Mouse (Mus musculus) embryonic facial prominence, embryonic 10.5 days (tissue): ENCODE measurements around the gene Kmt2b. TPM values are rescaled to one million over a fixed set of nuclear protein-coding genes. Genes with fewer than 3 reads are reported as not detected.

Experiments
- DNase-seq: peaks from one replicate; pipeline ENCODE4 v3.0.0-alpha.2; 2017; ENCODE audit warnings: low spot score
- H3K27ac ChIP-seq: fragments of 300-500 bp; sonication (generic); replicated peaks from 2 replicates; pipeline ENCODE4 v1.5.1; 2016; ENCODE audit warnings: mild to moderate bottlenecking
- H3K27me3 ChIP-seq: fragments of 300-500 bp; sonication (generic); replicated peaks from 2 replicates; pipeline ENCODE4 v1.6.1; 2016; ENCODE audit warnings: low read depth, mild to moderate bottlenecking; ENCODE audit not compliant: poor library complexity, severe bottlenecking
- H3K36me3 ChIP-seq: fragments of 300-500 bp; sonication (generic); replicated peaks from 2 replicates; pipeline ENCODE4 v1.6.1; 2016; ENCODE audit warnings: mild to moderate bottlenecking, moderate library complexity
- H3K4me1 ChIP-seq: fragments of 300-500 bp; sonication (generic); 2 replicates; pipeline ENCODE4 v1.6.1; 2016
- H3K4me3 ChIP-seq: fragments of 300-500 bp; sonication (generic); 2 replicates; pipeline ENCODE4 v1.5.1; 2016; ENCODE audit warnings: mild to moderate bottlenecking, moderate library complexity
- H3K9me3 ChIP-seq: fragments of 300-500 bp; sonication (generic); 2 replicates; pipeline ENCODE4 v1.6.1; 2016; ENCODE audit warnings: mild to moderate bottlenecking
- WGBS: fragments of 180-500 bp; shearing (Covaris S2); methylation state at CpG from one replicate; pipeline ENCODE4 v1.1.7; 2016; 5-methylcytosine and 5-hydroxymethylcytosine counted together
- polyA plus RNA-seq: library from polyadenylated mRNA; unstranded; fragments of >200 nt; fragmentation: Nextera tagmentation; extraction: Ambion mirVana; gene quantifications from 2 replicates; pipeline ENCODE4 v1.2.1, GENCODE M21; 2016

The Kmt2b gene
- polyA plus RNA-seq, 1 experiment from 2014 or later: 10.2 TPM

- Histone ChIP-seq H3K36me3 (peaks cover 83% of the 10 kb centered on the region), H3K4me1 (no peaks in the 10 kb centered on the region), H3K9me3 (no peaks in the 10 kb centered on the region), H3K27ac (no peak overlapping the region), H3K27me3 (no peaks in the 10 kb centered on the region), H3K4me3 (no peak overlapping the region)
- DNase-seq: no peak
- WGBS: 94% methylated on average over 2 of the region's 2 CpGs
Measured at GRCm38 (mm10) chr7:30544327-30544726, 44.2 kb downstream of the Kmt2b start.

DNA sequence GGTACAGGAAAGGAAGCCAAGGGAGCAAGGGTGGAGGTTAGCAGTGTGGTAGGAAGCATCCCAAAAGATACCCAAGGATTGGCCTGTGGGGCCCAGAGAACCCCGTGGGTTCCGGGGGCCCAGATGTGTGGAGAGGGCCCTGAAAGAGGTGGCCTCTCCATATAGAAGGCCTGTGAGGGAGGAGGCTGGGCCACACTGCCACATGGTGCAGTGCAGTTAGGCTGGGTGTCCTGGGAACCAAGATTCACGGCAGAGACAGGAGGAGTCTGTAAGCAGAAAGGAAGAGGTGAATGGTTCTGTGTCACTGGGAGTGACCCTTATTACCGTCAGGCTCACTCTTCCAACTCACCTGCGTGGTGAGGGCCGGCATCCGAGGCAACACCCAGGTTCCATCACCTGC lies 48.0 kb downstream of the Kmt2b start:
- Histone ChIP-seq H3K36me3 (peaks cover 69% of the 10 kb centered on the region), H3K27ac (no peak overlapping the region), H3K27me3 (no peaks in the 10 kb centered on the region), H3K4me1 (peaks cover 3% of the 10 kb centered on the region), H3K4me3 (0 out of 2 replicates have a peak overlapping the region, but pooled peaks have one; percentile 5), H3K9me3 (no peaks in the 10 kb centered on the region)
- no peak for DNase-seq
- WGBS: 83% methylated on average over 7 of the region's 7 CpGs

DNA sequence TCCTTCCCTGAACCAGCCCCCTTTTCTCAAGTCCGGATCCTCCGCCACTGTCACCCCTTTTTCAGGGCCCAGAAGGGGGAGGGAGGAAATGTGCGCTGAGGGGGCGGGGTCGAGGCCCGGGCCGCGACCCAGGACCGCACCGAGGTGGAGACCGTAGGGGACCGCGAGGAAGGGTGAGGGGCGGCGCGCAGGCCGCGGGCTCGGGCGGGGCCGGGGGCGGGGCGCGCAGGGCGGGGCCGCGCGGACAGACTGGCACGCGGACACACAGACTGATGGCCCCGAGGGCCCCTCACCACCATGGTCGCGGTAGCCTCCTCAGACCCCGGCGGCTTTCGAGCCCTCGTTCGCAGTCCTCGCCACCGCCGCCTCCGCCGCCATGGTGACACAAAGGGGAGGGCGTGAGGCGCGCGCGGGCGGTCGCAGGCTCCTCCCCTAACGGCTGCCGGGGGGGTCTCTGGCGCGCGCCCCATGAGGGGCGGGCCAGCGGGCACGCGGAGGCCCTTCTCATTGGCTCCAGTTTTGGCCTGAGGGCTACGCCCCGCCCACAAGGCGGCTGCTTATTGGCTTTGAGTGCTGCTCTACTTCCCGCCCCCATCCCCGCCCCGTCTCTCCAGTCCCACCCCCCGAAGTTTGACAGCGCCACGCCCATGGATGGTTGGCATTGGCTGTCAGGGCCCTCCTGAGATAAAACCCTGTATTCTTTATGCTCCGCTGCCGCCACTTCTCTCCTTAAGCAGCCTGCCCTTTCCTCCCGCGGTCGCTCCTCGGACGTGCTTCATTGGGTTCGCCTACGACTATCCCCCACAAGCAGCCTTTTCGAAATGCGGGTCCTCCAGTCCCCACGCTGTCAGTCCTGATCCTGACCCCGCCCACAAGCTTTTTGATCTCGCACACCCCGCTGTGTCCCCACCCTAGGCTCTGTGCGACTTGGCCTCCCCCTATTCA lies 53.6 kb downstream of the Kmt2b start, which contains the start of gene Arhgap33:
Arhgap33 (minus strand) TSS at position 428 of the 945 bp plus-strand sequence.
- peaks cover 55% of the 10 kb centered on the region for H3K36me3 ChIP-seq
- DNase-seq: peak; percentile 99
- H3K9me3 ChIP-seq: no peaks in the 10 kb centered on the region
- H3K4me1 ChIP-seq: peaks cover 35% of the 10 kb centered on the region
- under 1% methylated on average over 80 of the region's 84 CpGs for WGBS
- H3K27me3 ChIP-seq: peaks cover 10% of the 10 kb centered on the region
- peak within 1 kb of the TSS; percentile 82 for H3K4me3 ChIP-seq
- peak within 1 kb of the TSS; percentile 95 for H3K27ac ChIP-seq

DNA sequence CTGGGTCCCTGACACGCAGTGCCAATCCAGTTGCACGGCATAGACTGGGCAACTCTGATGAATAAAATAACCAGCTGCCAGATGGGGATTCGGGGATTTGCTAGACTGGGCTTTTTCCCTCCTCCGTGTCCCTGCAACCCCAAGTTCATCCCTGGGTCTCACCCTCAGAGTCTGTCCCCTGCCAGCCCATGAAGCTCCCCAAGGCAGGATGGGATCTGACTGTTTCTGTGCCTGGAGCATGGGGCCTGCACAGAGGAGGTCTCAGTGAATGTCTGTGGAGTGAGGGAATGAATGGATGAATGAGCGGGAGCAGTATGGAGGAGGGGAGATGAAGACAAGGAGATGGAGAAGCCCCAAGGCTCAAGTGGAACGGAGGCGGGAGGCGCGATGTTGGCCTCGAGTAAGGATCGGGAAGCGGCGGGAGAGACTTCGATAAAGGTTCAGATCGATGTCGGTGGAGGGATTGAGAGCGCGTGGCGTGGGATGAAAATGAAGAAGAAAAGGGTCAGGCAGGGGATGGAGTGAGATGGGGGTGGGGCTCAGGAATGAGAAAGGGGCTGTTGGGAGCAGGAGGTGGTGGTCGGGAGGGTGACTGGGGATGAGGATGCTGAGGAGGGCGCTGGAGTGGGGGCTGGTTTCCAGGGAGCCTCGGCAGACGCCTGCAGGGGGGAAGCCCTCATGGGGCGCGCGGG lies 54.4 kb downstream of the Kmt2b start:
- peak overlapping the region; percentile 95 for H3K27ac ChIP-seq
- H3K27me3 ChIP-seq: peaks cover 10% of the 10 kb centered on the region
- H3K4me3 ChIP-seq: peak overlapping the region; percentile 82
- WGBS: 5% methylated on average over 26 of the region's 26 CpGs
- H3K36me3 ChIP-seq: peaks cover 55% of the 10 kb centered on the region
- no peaks in the 10 kb centered on the region for H3K9me3 ChIP-seq
- H3K4me1 ChIP-seq: peaks cover 35% of the 10 kb centered on the region
- no peak for DNase-seq

DNA sequence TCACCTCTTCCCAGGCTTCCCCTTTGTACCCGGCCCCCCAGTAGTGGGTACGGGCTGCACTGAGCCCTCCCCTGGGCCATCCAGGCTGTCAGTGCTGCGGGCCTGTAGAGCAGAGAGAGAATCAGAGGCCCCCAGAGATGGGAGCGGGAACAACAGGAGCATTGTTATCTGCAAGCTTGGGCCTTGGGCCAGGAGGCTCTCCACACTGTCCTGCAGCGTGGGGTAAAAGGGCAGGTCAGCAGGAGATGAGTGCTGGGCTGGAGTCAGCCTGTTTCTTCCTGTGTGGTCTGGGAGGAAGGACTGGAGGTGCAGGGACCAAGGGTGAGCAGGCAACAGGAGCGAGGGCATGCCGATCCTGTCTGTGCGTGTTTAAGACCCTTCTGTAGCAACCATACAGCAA lies 55.6 kb downstream of the Kmt2b start:
- peaks cover 56% of the 10 kb centered on the region for H3K36me3 ChIP-seq
- H3K27me3 ChIP-seq: peaks cover 16% of the 10 kb centered on the region
- peaks cover 35% of the 10 kb centered on the region for H3K4me1 ChIP-seq
- WGBS: 13% methylated on average over 8 of the region's 8 CpGs
- no peaks in the 10 kb centered on the region for H3K9me3 ChIP-seq
- peak overlapping the region; percentile 70 for H3K27ac ChIP-seq
- peak overlapping the region; percentile 82 for H3K4me3 ChIP-seq
- DNase-seq: peak; percentile 49

GRCm38 (mm10) chr7:30531291-30531815 lies 57.2 kb downstream of the Kmt2b start:
- H3K4me1 ChIP-seq: peaks cover 42% of the 10 kb centered on the region
- no peak overlapping the region for H3K4me3 ChIP-seq
- peaks cover 26% of the 10 kb centered on the region for H3K27me3 ChIP-seq
- no peak for DNase-seq
- H3K36me3 ChIP-seq: peaks cover 67% of the 10 kb centered on the region
- H3K27ac ChIP-seq: no peak overlapping the region
- no peaks in the 10 kb centered on the region for H3K9me3 ChIP-seq
- WGBS: 87% methylated on average over 9 of the region's 9 CpGs

DNA sequence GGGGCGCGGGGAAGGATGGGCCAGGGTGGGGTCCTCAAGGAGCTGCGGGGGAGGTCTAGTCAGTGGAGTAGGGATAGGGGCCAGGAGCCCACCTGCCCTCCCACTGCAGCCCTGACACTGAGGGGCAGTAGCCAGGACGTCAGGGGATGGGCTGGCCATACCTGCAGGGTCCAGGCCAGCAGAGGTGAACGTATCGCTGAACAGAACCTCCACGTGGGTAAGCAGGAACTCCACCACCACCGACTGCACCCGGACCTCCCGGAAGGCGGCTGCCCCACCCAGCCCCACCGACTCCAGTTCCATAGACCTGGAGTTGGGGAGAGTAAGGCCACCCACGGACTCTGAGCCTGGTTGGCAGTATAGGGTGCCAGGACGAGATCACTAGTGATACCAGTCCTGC lies 61.5 kb downstream of the Kmt2b start:
- H3K4me1 ChIP-seq: peaks cover 19% of the 10 kb centered on the region
- peaks cover 95% of the 10 kb centered on the region for H3K36me3 ChIP-seq
- no peak for DNase-seq
- peak overlapping the region; percentile 11 for H3K4me3 ChIP-seq
- H3K27me3 ChIP-seq: peaks cover 33% of the 10 kb centered on the region; the same call in 1 of the 2 replicates
- WGBS: 77% methylated on average over 14 of the region's 14 CpGs
- H3K9me3 ChIP-seq: no peaks in the 10 kb centered on the region
- H3K27ac ChIP-seq: no peak overlapping the region

GRCm38 (mm10) chr7:30526399-30526798 lies 62.1 kb downstream of the Kmt2b start:
- Histone ChIP-seq H3K9me3 (no peaks in the 10 kb centered on the region), H3K4me1 (peaks cover 17% of the 10 kb centered on the region), H3K36me3 (peaks cover 89% of the 10 kb centered on the region), H3K27ac (peak overlapping the region; percentile 70), H3K27me3 (peaks cover 33% of the 10 kb centered on the region; the same call in 1 of the 2 replicates), H3K4me3 (peak overlapping the region; percentile 11)
- 16% methylated on average over 17 of the region's 17 CpGs for WGBS
- no peak for DNase-seq

- Histone ChIP-seq H3K9me3 (no peaks in the 10 kb centered on the region), H3K4me1 (peaks cover 20% of the 10 kb centered on the region), H3K27me3 (peaks cover 33% of the 10 kb centered on the region; the same call in 1 of the 2 replicates), H3K4me3 (peak overlapping the region; percentile 11), H3K27ac (peak overlapping the region; percentile 70), H3K36me3 (peaks cover 85% of the 10 kb centered on the region)
- WGBS: 23% methylated on average over 10 of the region's 10 CpGs
- peak; percentile 36 for DNase-seq
Measured at GRCm38 (mm10) chr7:30525954-30526353, 62.6 kb downstream of the Kmt2b start.

- peaks cover 20% of the 10 kb centered on the region for H3K4me1 ChIP-seq
- H3K27ac ChIP-seq: no peak overlapping the region
- DNase-seq: no peak
- H3K4me3 ChIP-seq: no peak overlapping the region
- 82% methylated on average over 6 of the region's 6 CpGs for WGBS
- no peaks in the 10 kb centered on the region; the same call in 1 of the 2 replicates for H3K9me3 ChIP-seq
- H3K27me3 ChIP-seq: peaks cover 33% of the 10 kb centered on the region; the same call in 1 of the 2 replicates
- peaks cover 70% of the 10 kb centered on the region for H3K36me3 ChIP-seq
Measured at GRCm38 (mm10) chr7:30524487-30524886, 64.0 kb downstream of the Kmt2b start.

- Histone ChIP-seq H3K36me3 (peaks cover 54% of the 10 kb centered on the region), H3K4me1 (peaks cover 24% of the 10 kb centered on the region), H3K27me3 (peaks cover 28% of the 10 kb centered on the region; the same call in 1 of the 2 replicates), H3K4me3 (no peak overlapping the region), H3K9me3 (no peaks in the 10 kb centered on the region; the same call in 1 of the 2 replicates), H3K27ac (no peak overlapping the region)
- no peak for DNase-seq
- WGBS: 83% methylated on average over 10 of the region's 10 CpGs
Measured at GRCm38 (mm10) chr7:30522871-30523270, 65.7 kb downstream of the Kmt2b start.

DNA sequence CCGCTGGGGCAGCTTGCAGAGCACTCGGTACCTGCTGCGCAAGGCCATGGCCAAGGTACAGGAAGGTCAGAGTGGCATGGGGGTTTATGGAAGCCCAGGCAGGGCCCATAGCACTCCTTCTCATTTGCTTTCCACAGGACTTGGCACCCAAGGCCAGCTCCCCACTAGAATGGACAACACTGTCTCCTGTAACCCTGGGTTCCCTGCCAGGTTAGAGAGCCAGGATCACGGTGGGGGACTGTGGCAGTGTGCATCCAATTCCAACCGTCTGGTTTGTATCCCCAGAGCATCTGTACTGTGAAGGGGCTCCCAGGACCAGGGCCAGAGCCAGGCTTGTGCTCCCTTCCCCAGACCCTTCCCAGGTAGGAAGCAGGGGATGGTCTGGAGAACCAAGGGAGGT lies 67.7 kb downstream of the Kmt2b start:
- DNase-seq: no peak
- H3K27ac ChIP-seq: peak overlapping the region; percentile 24; the same call in 1 of the 2 replicates

More for the DNA sequence above, 67.7 kb downstream of the Kmt2b start:
- no peak overlapping the region for H3K4me3 ChIP-seq
- peaks cover 19% of the 10 kb centered on the region; the same call in 1 of the 2 replicates for H3K27me3 ChIP-seq
- peaks cover 12% of the 10 kb centered on the region for H3K4me1 ChIP-seq
- H3K9me3 ChIP-seq: no peaks in the 10 kb centered on the region; the same call in 1 of the 2 replicates
- peaks cover 34% of the 10 kb centered on the region for H3K36me3 ChIP-seq
- WGBS: 80% methylated on average over 5 of the region's 5 CpGs
